ENCODE assay signal across 8 mouse cellular contexts in the genomic region with DNA sequence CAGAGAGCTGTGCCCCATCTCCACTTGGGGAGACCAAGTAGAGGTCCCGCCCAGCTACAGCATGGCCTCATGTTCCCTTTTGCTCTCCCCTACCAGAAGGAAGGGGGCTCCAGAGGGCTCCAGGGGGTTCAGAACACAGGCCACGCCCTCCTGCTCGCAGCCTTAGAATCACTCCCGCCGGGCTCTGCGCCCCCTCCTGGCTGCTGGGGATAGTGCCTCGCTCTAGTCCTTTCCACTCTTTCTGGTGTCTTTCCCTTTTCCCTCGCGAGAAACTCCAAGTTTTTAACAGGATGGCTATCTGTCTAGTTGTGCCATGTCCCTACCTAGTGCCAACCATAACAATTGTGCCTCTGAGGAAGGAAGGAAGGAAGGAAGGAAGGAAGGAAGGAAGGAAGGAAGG. TPM values are rescaled to one million over a fixed set of nuclear protein-coding genes. Genes with fewer than 3 reads are reported as not detected.
DNase-seq lines count a peak whose midpoint lies in the region; ATAC-seq and TF ChIP-seq lines count a peak whose summit lies in the region.

No protein-coding gene starts in this region.

- no peaks in the 10 kb centered on the region for H3K36me3 ChIP-seq in intestine, embryonic 14.5 days (ENCODE audit: control insufficient read depth, insufficient read depth, low read length)
- H3K36me3 ChIP-seq in myocyte (ENCODE audit: control insufficient read depth, insufficient read depth): no peaks in the 10 kb centered on the region
- no peaks in the 10 kb centered on the region for H3K36me3 ChIP-seq in stomach, embryonic 14.5 days (ENCODE audit: control insufficient read depth, insufficient read depth, low read length)

- DNase-seq in 3T3-L1 (ENCODE audit: low read depth, low spot score) (peak; percentile 79), WW6 (ENCODE audit: low read depth, low spot score) (peak; percentile 62), liver (peak; percentile 75)
- DNase-seq in gastrocnemius, postnatal 14 days: peak; percentile 73
- DNase-seq in intestine, embryonic 14.5 days (ENCODE audit: low spot score): peak; percentile 87

- ATAC-seq in common myeloid progenitor, adult 5-6 weeks (replicated peaks; ENCODE audit: low read depth, poor library complexity, severe bottlenecking): peak; percentile 60
- ATAC-seq in intestine, embryonic 14.5 days (replicated peaks; ENCODE audit: low FRiP score, low TSS enrichment, low read depth): 0 out of 2 replicates have a peak, but pooled peaks have one; percentile 36
- peak; percentile 20; the same call in 1 of the 2 replicates for ATAC-seq in stomach, embryonic 14.5 days (ENCODE audit: insufficient number of reproducible peaks, insufficient read depth, low FRiP score, low read depth)

- no peak overlapping the region for H3K4me3 ChIP-seq in intestine, embryonic 14.5 days (ENCODE audit: low read depth, low read length)
- H3K4me3 ChIP-seq in myocyte: no peak overlapping the region
- no peak overlapping the region for H3K4me3 ChIP-seq in stomach, embryonic 14.5 days (ENCODE audit: low read depth, low read length)

- peaks cover 3% of the 10 kb centered on the region; the same call in 1 of the 2 replicates for H3K4me1 ChIP-seq in intestine, embryonic 14.5 days (replicated peaks; ENCODE audit: control insufficient read depth, insufficient read depth, low read length)
- H3K4me1 ChIP-seq in stomach, embryonic 14.5 days (ENCODE audit: control insufficient read depth, insufficient read depth, low read length): peaks cover 4% of the 10 kb centered on the region; the same call in 1 of the 2 replicates

- intact Hi-C loops in gastrocnemius, postnatal 14 days (cut with DNase I; ENCODE audit: low total_unique reads): no loop called here

- no peak overlapping the region for H3ac ChIP-seq in myocyte (ENCODE audit: control insufficient read depth, insufficient read length)

- 7% methylated on average over 9 of the region's 9 CpGs for WGBS in intestine, embryonic 14.5 days
- 5% methylated on average over 9 of the region's 9 CpGs for WGBS in stomach, embryonic 14.5 days

- TF ChIP-seq POLR2A in myocyte (IDR thresholded peaks at IDR 0.05; ENCODE audit: insufficient read length, low read depth): no peak

- peak overlapping the region; percentile 36 for H3K4me2 ChIP-seq in intestine, embryonic 14.5 days (ENCODE audit: low read length)
- peak overlapping the region; percentile 56 for H3K4me2 ChIP-seq in myocyte (ENCODE audit: low read depth)
- H3K4me2 ChIP-seq in stomach, embryonic 14.5 days (replicated peaks; ENCODE audit: low read depth, low read length): no peak overlapping the region

- H3K27me3 ChIP-seq in intestine, embryonic 14.5 days (replicated peaks; ENCODE audit: control insufficient read depth, insufficient read depth, low read length): 0 out of 2 replicates have a peak, but pooled peaks cover 5% of the 10 kb centered on the region
- peaks cover 13% of the 10 kb centered on the region for H3K27me3 ChIP-seq in myocyte (ENCODE audit: control insufficient read depth, insufficient read depth, insufficient read length)
- H3K27me3 ChIP-seq in stomach, embryonic 14.5 days (ENCODE audit: control insufficient read depth, insufficient read depth, low read length): no peaks in the 10 kb centered on the region

- no peaks in the 10 kb centered on the region for H3K79me2 ChIP-seq in myocyte (ENCODE audit: control insufficient read depth, insufficient read depth)

- H3K9ac ChIP-seq in intestine, embryonic 14.5 days (ENCODE audit: low read length): no peak overlapping the region
- H3K9ac ChIP-seq in stomach, embryonic 14.5 days (replicated peaks; ENCODE audit: low read depth, low read length): no peak overlapping the region

- no peak overlapping the region for H3K27ac ChIP-seq in intestine, embryonic 14.5 days (ENCODE audit: low read depth)
- H3K27ac ChIP-seq in stomach, embryonic 14.5 days (ENCODE audit: low read length): no peak overlapping the region

- no peaks in the 10 kb centered on the region for H3K9me3 ChIP-seq in intestine, embryonic 14.5 days (ENCODE audit: control insufficient read depth, low read length)
- no peaks in the 10 kb centered on the region for H3K9me3 ChIP-seq in stomach, embryonic 14.5 days (ENCODE audit: control insufficient read depth, low read depth, low read length)

TF ChIP-seq in myocyte, 11 proteins besides CTCF, POLR2A, EP300 and RAD21:
- TF ChIP-seq MAX (IDR thresholded peaks at IDR 0.05; ENCODE audit: low read depth) (no peak), TCF3 (IDR thresholded peaks at IDR 0.05; ENCODE audit: insufficient read length, low read depth) (no peak), TCF12 (IDR thresholded peaks at IDR 0.05; ENCODE audit: insufficient read depth, poor library complexity, severe bottlenecking) (no peak), CEBPB (IDR thresholded peaks at IDR 0.05; ENCODE audit: insufficient read depth, poor library complexity, severe bottlenecking) (no peak), POLR2AphosphoS2 (IDR thresholded peaks at IDR 0.05; ENCODE audit: insufficient read length, low read depth) (no peak), REST (IDR thresholded peaks at IDR 0.05; ENCODE audit: insufficient read depth, insufficient read length) (no peak), E2F4 (IDR thresholded peaks at IDR 0.05; ENCODE audit: insufficient read depth) (no peak), SRF (IDR thresholded peaks at IDR 0.05; ENCODE audit: control insufficient read depth, insufficient read length, low read depth) (no peak), MYOD1 (IDR thresholded peaks at IDR 0.05; ENCODE audit: control insufficient read depth in 1 of 3, insufficient read length in 2 of 3, low read depth in 2 of 3) (no peak), MYOG (IDR thresholded peaks at IDR 0.05; ENCODE audit: control insufficient read depth in 1 of 3, insufficient read depth in 1 of 3, insufficient read length in 2 of 3, low read depth in 2 of 3) (no peak), USF1 (IDR thresholded peaks at IDR 0.05; ENCODE audit: low read depth) (no peak)

RNA-seq across cellular contexts. Expression of gene Ldhal6b, which starts 16.5 kb away (rescaled TPM):
- total RNA-seq in common myeloid progenitor, adult 5-6 weeks (2017): 0.14 TPM in 1 of 2 replicates, not detected in the other
- under 1 TPM; 0.14 to 0.47 TPM for total RNA-seq in gastrocnemius, postnatal 14 days (2021)
- 0.14 TPM in 1 of 2 replicates, not detected in the other for polyA plus RNA-seq in intestine, embryonic 14.5 days (2014; fragmentation: Nextera tagmentation; extraction: Ambion mirVana)
- 0.06 TPM for polyA plus RNA-seq in myocyte (2012; fragmentation: generic; extraction: Trizol)
- not detected in 2 replicates for polyA plus RNA-seq in stomach, embryonic 14.5 days (2014; fragmentation: Nextera tagmentation; extraction: Ambion mirVana)

RNA-seq across cellular contexts. Expression of gene Tmem242, which starts 38.0 kb away (rescaled TPM):
- 48.0 and 52.0 TPM in 2 replicates for total RNA-seq in common myeloid progenitor, adult 5-6 weeks (2017)
- total RNA-seq in gastrocnemius, postnatal 14 days (2021): 100 to 1,000 TPM; 113 to 123 TPM
- 124 and 135 TPM in 2 replicates for polyA plus RNA-seq in intestine, embryonic 14.5 days (2014; fragmentation: Nextera tagmentation; extraction: Ambion mirVana)
- 80.9 TPM for polyA plus RNA-seq in myocyte (2012; fragmentation: generic; extraction: Trizol)
- 138 and 140 TPM in 2 replicates for polyA plus RNA-seq in stomach, embryonic 14.5 days (2014; fragmentation: Nextera tagmentation; extraction: Ambion mirVana)
